Mouse (Mus musculus) adrenal gland, adult 18-20 months (tissue): ENCODE data around the gene Wdr35. TPM values are rescaled to one million over a fixed set of nuclear protein-coding genes. Genes with fewer than 3 reads are reported as not detected.
A peak's percentile ranks its signal among the peaks of the same experiment; 100 is the strongest.

Experiments used
- DNase-seq, 2 experiments: peaks; one replicate each; pipeline ENCODE4 v3.0.0; 2021 to 2022; ENCODE audit warnings: low spot score in 2 of 2
- long read RNA-seq, 2 experiments: library from polyadenylated mRNA; stranded (forward); transcript quantifications; one replicate each; pipeline ENCODE4 v2.0.0; 2021
- total RNA-seq, 2 experiments: library from RNA; stranded (reverse); gene quantifications; 1 replicate in 1 of 2; 2 replicates in 1 of 2; pipeline ENCODE4 v1.2.3; 2021

The Wdr35 gene
- 10 to 100 TPM; 12.6 to 14.7 TPM for total RNA-seq
- long read RNA-seq, experiment 1, full-length matches to known transcripts, result 2 of 2 reads
- long read RNA-seq, experiment 1, partial matches to known transcripts, result 0 of 2 reads
- long read RNA-seq, experiment 1, other reads (novel, unspliced or antisense), result 0 of 2 reads
- long read RNA-seq, experiment 2, full-length matches to known transcripts, result 9 of 14 reads
- long read RNA-seq, experiment 2, partial matches to known transcripts, result 5 of 14 reads
- long read RNA-seq, experiment 2, other reads (novel, unspliced or antisense), result 0 of 14 reads

GRCm38 (mm10) chr12:8973820-8974465, at the start of gene Wdr35:
Wdr35 (plus strand) TSS chr12:8973892.
- peak; percentile 86 to 87 for DNase-seq

- no peak for DNase-seq
Observed at GRCm38 (mm10) chr12:8927652-8928051, 46.0 kb upstream of the Wdr35 start.

- no peak for DNase-seq
Observed at GRCm38 (mm10) chr12:8928766-8929165, 44.9 kb upstream of the Wdr35 start.

GRCm38 (mm10) chr12:8931083-8931482, 42.6 kb upstream of the Wdr35 start:
- no peak for DNase-seq

- peak; percentile 52 to 55 for DNase-seq
Observed at GRCm38 (mm10) chr12:8935349-8935748, 38.3 kb upstream of the Wdr35 start.

- peak in 1 of 2 experiments; percentile 39 for DNase-seq
Observed at GRCm38 (mm10) chr12:8936210-8936609, 37.5 kb upstream of the Wdr35 start.

- DNase-seq, result no peak
Observed at GRCm38 (mm10) chr12:8939490-8939889, 34.2 kb upstream of the Wdr35 start.

- DNase-seq, result no peak
Observed at GRCm38 (mm10) chr12:8940011-8941005, 33.4 kb upstream of the Wdr35 start.

- no peak for DNase-seq
Observed at GRCm38 (mm10) chr12:8941131-8941615, 32.5 kb upstream of the Wdr35 start.

GRCm38 (mm10) chr12:8941699-8942392, 31.8 kb upstream of the Wdr35 start:
- DNase-seq, result no peak

- DNase-seq, result no peak
Observed at GRCm38 (mm10) chr12:8947163-8947562, 26.5 kb upstream of the Wdr35 start.

GRCm38 (mm10) chr12:8947714-8948464, 25.8 kb upstream of the Wdr35 start, which contains the start of gene Matn3:
Matn3 (plus strand) TSS chr12:8947929.
- peak; percentile 75 to 76 for DNase-seq

- DNase-seq, result no peak
Observed at GRCm38 (mm10) chr12:8953136-8953535, 20.6 kb upstream of the Wdr35 start.

- no peak for DNase-seq
Observed at GRCm38 (mm10) chr12:8954161-8954561, 19.5 kb upstream of the Wdr35 start.

- DNase-seq, result no peak
Observed at GRCm38 (mm10) chr12:8961607-8962316, 11.9 kb upstream of the Wdr35 start.

GRCm38 (mm10) chr12:8969828-8970227, 3.9 kb upstream of the Wdr35 start:
- no peak for DNase-seq

GRCm38 (mm10) chr12:8975076-8975475, 1.4 kb downstream of the Wdr35 start:
- DNase-seq, result no peak

GRCm38 (mm10) chr12:8993231-8993630, 19.5 kb downstream of the Wdr35 start:
- DNase-seq, result no peak

- no peak for DNase-seq
Observed at GRCm38 (mm10) chr12:8998318-8998717, 24.6 kb downstream of the Wdr35 start.
